Mouse (Mus musculus): ENCODE results near the gene Tmem184c.

- TF ChIP-seq POLR2A (IDR thresholded peaks at IDR 0.05; ENCODE audit: borderline replicate concordance, control insufficient read depth, low read depth, low read length) (no peak), CTCF (IDR thresholded peaks at IDR 0.05; ENCODE audit: control insufficient read depth, insufficient read depth, low read length) (no peak)
Measured at GRCm38 (mm10) chr8:77630691-77631090, 20.2 kb upstream of the Tmem184c start.
